Comparison of ENCODE assay signal across 7 mouse cellular contexts in the genomic region with DNA sequence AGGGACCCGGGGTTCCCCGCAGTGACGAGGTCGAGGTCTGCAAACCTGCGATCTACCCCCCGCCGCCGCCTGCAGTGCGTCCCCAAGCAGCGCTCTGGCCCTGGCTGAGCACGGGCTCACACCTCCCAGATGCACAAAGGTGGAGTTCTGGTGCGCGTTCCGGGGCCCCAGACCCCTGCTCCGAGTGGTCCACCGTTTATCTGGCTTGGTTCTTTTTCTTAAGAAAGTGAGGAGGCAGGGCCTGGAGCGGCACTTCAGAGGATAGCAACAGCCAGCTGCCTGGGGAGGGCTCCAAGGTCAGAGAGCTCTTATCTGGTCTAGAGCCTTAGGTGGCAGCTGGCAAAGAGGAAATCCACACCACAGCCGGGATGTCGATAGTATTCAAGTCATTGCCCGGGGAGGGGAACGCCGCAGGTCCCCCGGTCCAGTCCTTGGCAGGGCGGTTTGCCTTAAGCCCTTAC. TPM values are rescaled to one million over a fixed set of nuclear protein-coding genes. Genes with fewer than 3 reads are reported as not detected.
DNase-seq lines count a peak whose midpoint lies in the region; ATAC-seq lines count a peak whose summit lies in the region.

No protein-coding gene starts in this region.

- H3K36me3 ChIP-seq in embryonic facial prominence, embryonic 14.5 days (ENCODE audit: control insufficient read depth, insufficient read depth, low read length) = no peaks in the 10 kb centered on the region
- no peaks in the 10 kb centered on the region for H3K36me3 ChIP-seq in intestine, embryonic 16.5 days (ENCODE audit: control insufficient read depth, insufficient read depth, low read length)
- H3K36me3 ChIP-seq in neural tube, embryonic 13.5 days = no peaks in the 10 kb centered on the region

- H3K4me1 ChIP-seq in embryonic facial prominence, embryonic 14.5 days (ENCODE audit: control insufficient read depth, insufficient read depth, low read length) = peaks cover 9% of the 10 kb centered on the region; the same call in 1 of the 2 replicates
- peaks cover 14% of the 10 kb centered on the region for H3K4me1 ChIP-seq in intestine, embryonic 16.5 days (ENCODE audit: control insufficient read depth, insufficient read depth, low read length)
- H3K4me1 ChIP-seq in neural tube, embryonic 13.5 days (replicated peaks) = peaks cover 66% of the 10 kb centered on the region

- no peaks in the 10 kb centered on the region for H3K9me3 ChIP-seq in embryonic facial prominence, embryonic 14.5 days (ENCODE audit: control insufficient read depth, low read length)
- no peaks in the 10 kb centered on the region for H3K9me3 ChIP-seq in intestine, embryonic 16.5 days (ENCODE audit: control insufficient read depth, low read length)
- H3K9me3 ChIP-seq in neural tube, embryonic 13.5 days = 0 out of 2 replicates have a peak, but pooled peaks cover 3% of the 10 kb centered on the region

- H3K4me2 ChIP-seq in embryonic facial prominence, embryonic 14.5 days (ENCODE audit: low read depth, low read length) = peak overlapping the region; percentile 95
- H3K4me2 ChIP-seq in intestine, embryonic 16.5 days (ENCODE audit: low read depth, low read length) = peak overlapping the region; percentile 93
- peak overlapping the region; percentile 83 for H3K4me2 ChIP-seq in neural tube, embryonic 13.5 days

- H3K27me3 ChIP-seq in embryonic facial prominence, embryonic 14.5 days (replicated peaks; ENCODE audit: control insufficient read depth, insufficient read depth, low read length) = peaks cover 62% of the 10 kb centered on the region
- peaks cover 39% of the 10 kb centered on the region for H3K27me3 ChIP-seq in intestine, embryonic 16.5 days (replicated peaks; ENCODE audit: control insufficient read depth, insufficient read depth, low read length)
- H3K27me3 ChIP-seq in neural tube, embryonic 13.5 days = peaks cover 18% of the 10 kb centered on the region

- H3K27ac ChIP-seq in embryonic facial prominence, embryonic 14.5 days (replicated peaks; ENCODE audit: low read depth, low read length) = no peak overlapping the region
- no peak overlapping the region for H3K27ac ChIP-seq in intestine, embryonic 16.5 days (ENCODE audit: low read length)
- peak overlapping the region; percentile 97 for H3K27ac ChIP-seq in neural tube, embryonic 13.5 days (replicated peaks)

- H3K4me3 ChIP-seq in embryonic facial prominence, embryonic 14.5 days (ENCODE audit: low read depth, low read length) = peak overlapping the region; percentile 53
- peak overlapping the region; percentile 52 for H3K4me3 ChIP-seq in intestine, embryonic 16.5 days (ENCODE audit: low read length)
- peak overlapping the region; percentile 45 for H3K4me3 ChIP-seq in neural tube, embryonic 13.5 days

- peak overlapping the region; percentile 69 for H3K9ac ChIP-seq in embryonic facial prominence, embryonic 14.5 days (ENCODE audit: low read depth, low read length)
- H3K9ac ChIP-seq in intestine, embryonic 16.5 days (ENCODE audit: low read depth, low read length) = peak overlapping the region; percentile 64
- peak overlapping the region; percentile 80 for H3K9ac ChIP-seq in neural tube, embryonic 13.5 days

- peak; percentile 50 for DNase-seq in ovary, adult 18-20 months (ENCODE audit: low spot score)
- DNase-seq in ovary, postnatal 14 days (ENCODE audit: low spot score) = no peak
- peak; percentile 19 for DNase-seq in embryonic facial prominence, embryonic 14.5 days (ENCODE audit: low spot score)
- no peak for DNase-seq in right cerebral cortex, postnatal 10 days (ENCODE audit: low spot score in 2 of 2)
- no peak for DNase-seq in MN1 (ENCODE audit: low spot score)

- ATAC-seq in embryonic facial prominence, embryonic 14.5 days (ENCODE audit: low read depth) = peak; percentile 56
- peak; percentile 72 for ATAC-seq in intestine, embryonic 16.5 days
- ATAC-seq in neural tube, embryonic 13.5 days (ENCODE audit: low read depth) = peak; percentile 12

- 0% methylated on average over 22 of the region's 24 CpGs for WGBS in embryonic facial prominence, embryonic 14.5 days
- WGBS in intestine, embryonic 16.5 days = under 1% methylated on average over 24 of the region's 24 CpGs
- under 1% methylated on average over 24 of the region's 24 CpGs for WGBS in neural tube, embryonic 13.5 days

RNA-seq across cellular contexts. Expression of a gene that starts 32.3 kb away (rescaled TPM):
- 0.29 TPM in 2 replicates for polyA plus RNA-seq in embryonic facial prominence, embryonic 14.5 days (2014; fragmentation: Nextera tagmentation; extraction: Ambion mirVana)
- polyA plus RNA-seq in intestine, embryonic 16.5 days (2015; fragmentation: Nextera tagmentation; extraction: Ambion mirVana) = not detected in 2 replicates
- 30.0 and 30.2 TPM in 2 replicates for polyA plus RNA-seq in neural tube, embryonic 13.5 days (2015; fragmentation: Nextera tagmentation; extraction: Ambion mirVana)

RNA-seq across cellular contexts. Expression of a gene that starts 52.7 kb away (rescaled TPM):
- polyA plus RNA-seq in embryonic facial prominence, embryonic 14.5 days (2014; fragmentation: Nextera tagmentation; extraction: Ambion mirVana) = 2.4 and 2.8 TPM in 2 replicates
- 6.9 and 7.0 TPM in 2 replicates for polyA plus RNA-seq in intestine, embryonic 16.5 days (2015; fragmentation: Nextera tagmentation; extraction: Ambion mirVana)
- polyA plus RNA-seq in neural tube, embryonic 13.5 days (2015; fragmentation: Nextera tagmentation; extraction: Ambion mirVana) = 0.99 and 1.1 TPM in 2 replicates

RNA-seq across cellular contexts. Expression of a gene that starts 56.3 kb away (rescaled TPM):
- polyA plus RNA-seq in embryonic facial prominence, embryonic 14.5 days (2014; fragmentation: Nextera tagmentation; extraction: Ambion mirVana) = 12.0 and 13.6 TPM in 2 replicates
- polyA plus RNA-seq in intestine, embryonic 16.5 days (2015; fragmentation: Nextera tagmentation; extraction: Ambion mirVana) = 34.9 and 43.6 TPM in 2 replicates
- polyA plus RNA-seq in neural tube, embryonic 13.5 days (2015; fragmentation: Nextera tagmentation; extraction: Ambion mirVana) = 19.0 TPM in 2 replicates

Comparison
In these comparisons a context has a peak if more than half of its experiments do, and no peak if none do; other contexts are left out.
1. DNase-seq: peak in ovary, adult 18-20 months (single experiment) and embryonic facial prominence, embryonic 14.5 days (single experiment); none in ovary, postnatal 14 days (single experiment), right cerebral cortex, postnatal 10 days (0 of 2) and MN1 (single experiment).
2. ATAC-seq: peak in every context shown above with its lines; median percentile 72 in intestine, embryonic 16.5 days; 56 in embryonic facial prominence, embryonic 14.5 days; 12 in neural tube, embryonic 13.5 days.
3. RNA of a gene that starts 32.3 kb away (polyA plus RNA-seq): 30.0 to 30.2 TPM in neural tube, embryonic 13.5 days; 0.29 TPM in embryonic facial prominence, embryonic 14.5 days and not detected in intestine, embryonic 16.5 days; every median in the first group is over 10 times any median in the second.
4. Peak in every context shown above with its lines, with median percentiles within 50 percentile points of each other: H3K4me2 ChIP-seq, H3K4me3 ChIP-seq and H3K9ac ChIP-seq.